Mouse (Mus musculus) heart, embryonic 14.5 days (tissue): ENCODE results near the gene Tmem156. TPM values are rescaled to one million over a fixed set of nuclear protein-coding genes. Genes with fewer than 3 reads are reported as not detected.
"Not testable (repeated sequence)": the region's sequence is repeated elsewhere in the genome, so short reads cannot be mapped to it uniquely, and the experiment has no call there.

Experiments used
- ATAC-seq: fragments of 200-750 bp; cut with Nextera tagmentation; 2 replicates; pipeline ENCODE4 v1.8.0; 2017; ENCODE audit warnings: low read depth, moderate TSS enrichment; ENCODE audit not compliant: insufficient number of reproducible peaks, insufficient read depth, low FRiP score
- H3K27ac ChIP-seq, 2 experiments: fragments of 200-500 bp in 1 of 2; fragments of 300-500 bp in 1 of 2; sonication (generic) in 1 of 2; replicated peaks in 1 of 2; 2 replicates each; pipeline ENCODE4 v1.5.1; 2012 to 2014; ENCODE audit warnings: low read depth in 2 of 2, low read length in 2 of 2, control low read depth in 1 of 2, mild to moderate bottlenecking in 1 of 2, mixed read lengths in 1 of 2; ENCODE audit not compliant: control insufficient read depth in 1 of 2, insufficient read depth in 1 of 2
- H3K27me3 ChIP-seq: fragments of 300-500 bp; sonication (generic); 2 replicates; pipeline ENCODE4 v1.6.1; 2014; ENCODE audit warnings: mild to moderate bottlenecking, low read length, control low read depth; ENCODE audit not compliant: control insufficient read depth, insufficient read depth
- H3K36me3 ChIP-seq: fragments of 300-500 bp; sonication (generic); 2 replicates; pipeline ENCODE4 v1.6.1; 2014; ENCODE audit warnings: mild to moderate bottlenecking, control low read depth, low read length, mixed read lengths; ENCODE audit not compliant: control insufficient read depth, insufficient read depth
- H3K4me1 ChIP-seq, 2 experiments: fragments of 200-500 bp in 1 of 2; fragments of 300-500 bp in 1 of 2; sonication (generic) in 1 of 2; 2 replicates each; pipeline ENCODE4 v1.6.1; 2012 to 2014; ENCODE audit warnings: low read length in 2 of 2, control low read depth in 1 of 2, mixed read lengths in 1 of 2; ENCODE audit not compliant: control insufficient read depth in 2 of 2, insufficient read depth in 2 of 2
- H3K4me2 ChIP-seq: fragments of 300-500 bp; sonication (generic); 2 replicates; pipeline ENCODE4 v1.6.1; 2014; ENCODE audit warnings: mild to moderate bottlenecking, low read length
- H3K4me3 ChIP-seq, 2 experiments: fragments of 200-500 bp in 1 of 2; fragments of 300-500 bp in 1 of 2; sonication (generic) in 1 of 2; 2 replicates each; pipeline ENCODE4 v1.5.1; 2012 to 2014; ENCODE audit warnings: low read length in 2 of 2, mild to moderate bottlenecking in 2 of 2, control low read depth in 1 of 2, low read depth in 1 of 2, moderate library complexity in 1 of 2; ENCODE audit not compliant: control insufficient read depth in 1 of 2, insufficient read depth in 1 of 2
- H3K9ac ChIP-seq: fragments of 300-500 bp; sonication (generic); 2 replicates; pipeline ENCODE4 v1.6.1; 2014; ENCODE audit warnings: mild to moderate bottlenecking, low read length
- H3K9me3 ChIP-seq: fragments of 300-500 bp; sonication (generic); 2 replicates; pipeline ENCODE4 v1.6.1; 2016; ENCODE audit warnings: low read length, control low read depth; ENCODE audit not compliant: control insufficient read depth
- WGBS: fragments of 180-500 bp; shearing (Covaris S2); extraction: QIAGEN DNeasy Blood & Tissue Kit; methylation state at CpG from one replicate; pipeline ENCODE4 v1.1.7; 2014; 5-methylcytosine and 5-hydroxymethylcytosine counted together
- polyA plus RNA-seq: library from polyadenylated mRNA; unstranded; fragments of >200 nt; fragmentation: Nextera tagmentation; extraction: Ambion mirVana; gene quantifications from 2 replicates; pipeline ENCODE4 v1.2.1, GENCODE M21; 2014

Gene Tmem156
- polyA plus RNA-seq, 1 experiment from 2014 or later = not detected

DNA sequence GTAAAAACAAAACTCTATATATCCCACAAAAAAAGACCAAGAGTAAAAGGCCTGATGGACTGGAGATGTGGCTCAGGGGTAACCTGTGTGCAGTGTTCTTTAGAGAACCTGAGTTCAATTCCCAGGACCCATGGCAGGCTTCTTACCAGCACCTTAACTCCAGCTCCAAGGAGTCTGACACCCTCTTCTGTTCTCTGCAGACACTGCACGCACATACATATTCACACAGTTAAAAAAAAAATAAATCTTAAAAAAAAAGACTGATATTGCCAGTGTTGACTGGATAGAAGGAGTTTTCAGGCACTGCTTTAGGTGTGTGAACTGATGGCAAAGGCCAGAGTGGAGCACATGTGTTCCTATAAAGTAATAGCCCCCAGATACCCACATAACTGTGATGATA lies 34.2 kb upstream of the Tmem156 start:
- H3K4me3 ChIP-seq = no peak overlapping the region
- no peaks in the 10 kb centered on the region for H3K9me3 ChIP-seq
- H3K27me3 ChIP-seq = no peaks in the 10 kb centered on the region
- no peak for ATAC-seq
- WGBS = 96% methylated on average over 1 of the region's 1 CpGs
- peaks cover 0 to 5% of the 10 kb centered on the region in 2 experiments; a peak in 1 of 4 replicates for H3K4me1 ChIP-seq
- H3K4me2 ChIP-seq = no peak overlapping the region
- H3K36me3 ChIP-seq = no peaks in the 10 kb centered on the region
- no peak overlapping the region for H3K9ac ChIP-seq
- no peak overlapping the region for H3K27ac ChIP-seq

DNA sequence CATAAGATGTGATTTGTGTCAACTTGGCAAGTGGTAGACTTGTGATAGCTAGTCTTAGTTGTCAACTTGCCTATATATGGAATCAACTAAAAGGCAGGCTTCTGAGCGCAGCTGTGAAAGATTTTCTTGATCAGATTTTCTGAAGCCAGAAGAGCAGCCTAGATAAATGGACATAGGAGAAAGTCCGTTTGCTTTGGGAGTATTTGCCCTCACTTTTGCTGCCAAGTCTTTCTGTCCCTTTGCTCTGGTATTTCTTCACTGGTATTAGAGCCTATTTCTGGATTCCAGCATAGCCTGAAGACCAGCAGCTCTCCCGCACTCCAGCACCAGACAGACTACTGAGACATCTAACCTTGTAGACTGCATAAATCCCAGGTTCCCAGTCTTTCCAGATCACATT lies 30.7 kb upstream of the Tmem156 start:
- no peaks in the 10 kb centered on the region for H3K9me3 ChIP-seq
- WGBS = 66% methylated on average over 3 of the region's 3 CpGs
- ATAC-seq = no peak

DNA sequence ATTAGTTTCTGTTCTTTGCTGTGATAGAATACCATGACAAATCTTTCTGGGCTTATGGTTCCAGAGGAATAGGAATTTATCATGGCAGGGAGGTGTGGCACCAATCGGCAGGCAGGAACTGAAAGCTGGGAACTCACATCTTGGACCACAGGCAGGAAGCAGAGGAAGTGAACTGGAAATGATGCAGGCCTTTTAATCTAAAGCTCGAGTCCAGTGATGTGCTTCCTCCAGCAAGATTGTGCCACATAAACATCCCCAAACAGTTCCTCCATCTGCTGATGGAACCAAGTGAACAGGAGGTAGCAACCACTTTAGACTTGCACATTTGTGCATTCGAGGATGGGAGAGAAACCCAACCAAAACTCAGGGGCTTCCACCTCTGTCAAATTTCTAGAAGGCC lies 28.0 kb upstream of the Tmem156 start:
- no peak overlapping the region for H3K4me2 ChIP-seq
- no peaks in the 10 kb centered on the region for H3K27me3 ChIP-seq
- H3K9me3 ChIP-seq = no peaks in the 10 kb centered on the region
- H3K36me3 ChIP-seq = peaks cover 14% of the 10 kb centered on the region
- no peak overlapping the region for H3K9ac ChIP-seq
- no peak overlapping the region for H3K4me3 ChIP-seq
- H3K27ac ChIP-seq = peak overlapping the region in 1 of 2 experiments; percentile 50; a peak in 1 of 4 replicates
- no peak for ATAC-seq
- 58% methylated on average over 3 of the region's 3 CpGs for WGBS
- H3K4me1 ChIP-seq = peaks cover 0 to 5% of the 10 kb centered on the region in 2 experiments; a peak in 1 of 4 replicates

More for the DNA sequence above, 30.7 kb upstream of the Tmem156 start:
- H3K27ac ChIP-seq = no peak overlapping the region
- no peak overlapping the region for H3K4me3 ChIP-seq
- H3K4me1 ChIP-seq = peaks cover 0 to 5% of the 10 kb centered on the region in 2 experiments; a peak in 1 of 4 replicates
- no peak overlapping the region for H3K9ac ChIP-seq
- H3K4me2 ChIP-seq = no peak overlapping the region
- no peaks in the 10 kb centered on the region for H3K36me3 ChIP-seq
- H3K27me3 ChIP-seq = no peaks in the 10 kb centered on the region

DNA sequence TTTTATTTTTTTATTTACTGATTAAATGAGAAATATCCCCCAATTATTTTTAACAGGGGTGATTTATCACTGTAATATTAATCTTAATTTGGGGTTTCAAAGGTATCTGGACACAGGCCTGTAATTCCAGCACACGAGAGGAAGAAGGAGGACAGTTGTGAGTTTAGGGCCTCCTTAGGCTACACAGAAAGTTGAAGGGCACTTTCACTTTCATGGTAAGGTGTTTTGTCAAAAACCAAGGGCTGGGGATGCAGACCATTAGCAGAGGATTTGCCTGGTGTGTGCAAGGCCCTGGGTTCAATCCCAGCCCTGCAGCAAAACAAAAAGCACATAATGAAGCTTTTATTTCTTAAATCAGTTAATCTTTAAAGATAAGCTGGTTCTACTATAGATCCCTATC lies 27.6 kb upstream of the Tmem156 start:
- H3K27me3 ChIP-seq = no peaks in the 10 kb centered on the region
- peaks cover 0 to 5% of the 10 kb centered on the region in 2 experiments; a peak in 1 of 4 replicates for H3K4me1 ChIP-seq
- H3K27ac ChIP-seq = 0 out of 4 replicates have a peak overlapping the region, but pooled peaks of 1 of the 2 experiments have one; percentile 28
- 83% methylated on average over 1 of the region's 1 CpGs for WGBS
- no peak for ATAC-seq
- no peaks in the 10 kb centered on the region for H3K9me3 ChIP-seq
- H3K9ac ChIP-seq = no peak overlapping the region
- H3K4me2 ChIP-seq = no peak overlapping the region
- H3K36me3 ChIP-seq = peaks cover 14% of the 10 kb centered on the region
- H3K4me3 ChIP-seq = no peak overlapping the region

DNA sequence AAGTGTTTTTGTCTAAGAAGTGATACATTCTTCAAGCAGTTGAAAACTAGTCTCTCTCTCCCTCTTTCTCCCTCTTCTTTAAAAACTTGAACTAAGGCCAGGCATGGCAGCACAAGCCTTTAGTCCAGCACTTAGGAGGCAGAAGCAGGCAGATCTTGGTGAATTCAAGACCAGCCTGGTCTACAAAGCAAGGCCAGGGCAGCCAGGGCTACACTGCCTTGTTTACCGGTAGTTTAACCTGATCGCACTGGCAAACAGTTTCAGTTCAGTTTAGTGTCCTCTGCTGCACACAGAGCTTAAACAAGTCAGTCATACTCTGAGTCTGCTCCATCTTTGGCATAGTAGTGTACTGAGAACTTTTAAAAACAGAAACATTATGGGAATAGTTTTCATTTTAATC lies 24.9 kb upstream of the Tmem156 start:
- Histone ChIP-seq H3K27ac (no peak overlapping the region), H3K27me3 (no peaks in the 10 kb centered on the region), H3K9ac (no peak overlapping the region), H3K36me3 (peaks cover 14% of the 10 kb centered on the region), H3K9me3 (no peaks in the 10 kb centered on the region), H3K4me2 (no peak overlapping the region), H3K4me3 (no peak overlapping the region), H3K4me1 (peaks cover under 1 to 2% of the 10 kb centered on the region in 2 experiments; a peak in 2 of 4 replicates)
- no peak for ATAC-seq
- WGBS = 92% methylated on average over 2 of the region's 2 CpGs

DNA sequence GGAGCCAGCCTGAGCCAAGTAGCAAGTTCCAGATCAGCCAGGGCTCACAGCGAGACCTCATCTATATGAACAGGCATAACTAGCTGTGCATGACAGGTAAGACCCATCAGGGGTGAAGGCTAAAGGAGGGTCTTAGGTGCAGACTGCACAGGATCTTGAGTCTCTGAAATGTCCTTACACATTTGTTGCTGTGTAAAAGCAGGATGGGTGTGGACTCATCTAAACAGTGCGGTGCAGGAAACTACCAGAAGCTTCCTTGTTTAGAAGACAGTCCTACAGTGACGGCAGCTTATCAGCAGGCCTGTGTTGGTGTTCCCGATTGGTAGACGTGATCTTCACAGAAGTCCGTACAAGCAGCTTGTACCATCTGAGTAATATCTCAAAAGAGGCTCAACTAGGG lies 21.4 kb upstream of the Tmem156 start:
- Histone ChIP-seq H3K9me3 (no peaks in the 10 kb centered on the region), H3K4me2 (no peak overlapping the region), H3K9ac (no peak overlapping the region), H3K27ac (peak overlapping the region in 1 of 2 experiments; percentile 12; a peak in 1 of 4 replicates), H3K27me3 (no peaks in the 10 kb centered on the region), H3K36me3 (peaks cover 14% of the 10 kb centered on the region), H3K4me1 (peaks cover 2 to 15% of the 10 kb centered on the region in 2 experiments; a peak in 2 of 4 replicates), H3K4me3 (no peak overlapping the region)
- 47% methylated on average over 6 of the region's 6 CpGs for WGBS
- no peak for ATAC-seq

DNA sequence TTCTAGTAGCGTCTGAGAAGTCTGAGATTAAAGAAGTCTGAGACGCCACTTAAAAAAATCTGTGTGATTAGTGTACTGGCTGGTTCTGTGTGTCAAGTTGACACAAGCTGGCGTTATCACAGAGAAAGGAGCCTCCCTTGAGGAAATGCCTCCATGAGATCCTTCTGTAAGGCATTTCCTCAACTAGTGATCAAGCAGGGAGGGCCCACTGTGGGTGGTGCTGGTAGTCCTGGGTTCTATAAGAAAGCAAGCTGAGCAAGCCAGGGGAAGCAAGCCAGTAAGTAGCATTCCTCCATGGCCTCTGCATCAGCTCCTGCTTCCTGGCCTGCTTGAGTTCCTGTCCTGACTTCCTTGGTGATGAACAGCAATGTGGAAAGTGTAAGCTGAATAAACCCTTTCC lies 20.3 kb upstream of the Tmem156 start:
- H3K9me3 ChIP-seq, H3K4me3 ChIP-seq, H3K4me2 ChIP-seq, H3K9ac ChIP-seq, ATAC-seq, H3K27me3 ChIP-seq: not testable (repeated sequence)
- 22% methylated on average over 3 of the region's 3 CpGs for WGBS
- peaks cover 14% of the 10 kb centered on the region for H3K36me3 ChIP-seq
- H3K27ac ChIP-seq = peak overlapping the region in 1 of 2 experiments; percentile 48; a peak in 1 of 4 replicates
- H3K4me1 ChIP-seq = peaks cover 2 to 15% of the 10 kb centered on the region in 2 experiments; a peak in 2 of 4 replicates
